Comparison of ENCODE assay signal across 34 mouse cellular contexts in genomic region chr1:110005038-110005437, GRCm38 (mm10). TPM values are rescaled to one million over a fixed set of nuclear protein-coding genes. Genes with fewer than 3 reads are reported as not detected.
"Had no signal": no experiment of that assay in that cellular context is flagged by ENCODE, and none has a peak within 500 bp of the region (broad histone marks: within the 10 kb centered on the region; RNA-seq: fewer than 3 reads in every experiment).

No protein-coding gene starts in this region.

- H3K27ac ChIP-seq: embryonic facial prominence, embryonic 12.5 days; embryonic facial prominence, embryonic 13.5 days; embryonic facial prominence, embryonic 15.5 days; forebrain, embryonic 10.5 days; forebrain, embryonic 12.5 days; forebrain, embryonic 13.5 days; forebrain, embryonic 15.5 days; gastrocnemius, adult 2 months; heart, adult 2 months; heart, embryonic 10.5 days had no signal

- DNase-seq: cerebellum, adult 8-10 months; cerebellum, adult 9-11 months; cerebellum, postnatal 10 days; cerebellum, postnatal 14 days; cerebellum, postnatal 25 days; cerebellum, postnatal 36 days; embryo, embryonic 11 days; forebrain, postnatal 0 days; gastrocnemius, adult 2 months; gastrocnemius, postnatal 10 days; gastrocnemius, postnatal 14 days; gastrocnemius, postnatal 25 days; gastrocnemius, postnatal 36 days; heart, adult 11 months; heart, adult 18-20 months; heart, adult 2 months had no signal

- H3K27me3 ChIP-seq: embryonic facial prominence, embryonic 12.5 days; embryonic facial prominence, embryonic 13.5 days; embryonic facial prominence, embryonic 15.5 days; forebrain, embryonic 12.5 days; forebrain, embryonic 13.5 days; forebrain, embryonic 15.5 days had no signal

- ATAC-seq: forebrain, embryonic 13.5 days; forebrain, embryonic 14.5 days; forebrain, embryonic 15.5 days; forebrain, embryonic 16.5 days; forebrain, postnatal 0 days had no signal

- H3K9me3 ChIP-seq: embryonic facial prominence, embryonic 12.5 days; embryonic facial prominence, embryonic 13.5 days; embryonic facial prominence, embryonic 15.5 days; forebrain, embryonic 10.5 days; forebrain, embryonic 12.5 days; forebrain, embryonic 13.5 days; forebrain, embryonic 15.5 days; heart, embryonic 10.5 days had no signal

- H3K4me1 ChIP-seq: embryonic facial prominence, embryonic 12.5 days; embryonic facial prominence, embryonic 13.5 days; embryonic facial prominence, embryonic 15.5 days; forebrain, embryonic 10.5 days; forebrain, embryonic 12.5 days; forebrain, embryonic 13.5 days; forebrain, embryonic 15.5 days; heart, embryonic 10.5 days had no signal

- H3K9ac ChIP-seq: embryonic facial prominence, embryonic 12.5 days; embryonic facial prominence, embryonic 13.5 days; embryonic facial prominence, embryonic 15.5 days; forebrain, embryonic 12.5 days; forebrain, embryonic 13.5 days; forebrain, embryonic 15.5 days; forebrain, postnatal 0 days had no signal

- H3K4me2 ChIP-seq: embryonic facial prominence, embryonic 12.5 days; embryonic facial prominence, embryonic 13.5 days; embryonic facial prominence, embryonic 15.5 days; forebrain, embryonic 12.5 days; forebrain, embryonic 13.5 days; forebrain, embryonic 15.5 days; heart, embryonic 11.5 days had no signal

- H3K4me3 ChIP-seq: embryonic facial prominence, embryonic 12.5 days; embryonic facial prominence, embryonic 13.5 days; embryonic facial prominence, embryonic 15.5 days; erythroblast, embryonic 14.5 days; forebrain, embryonic 10.5 days; forebrain, embryonic 12.5 days; forebrain, embryonic 13.5 days; forebrain, embryonic 15.5 days; gastrocnemius, adult 2 months; heart, adult 2 months; heart, embryonic 10.5 days had no signal

- H3K36me3 ChIP-seq: embryonic facial prominence, embryonic 12.5 days; embryonic facial prominence, embryonic 13.5 days; embryonic facial prominence, embryonic 15.5 days; forebrain, embryonic 10.5 days; forebrain, embryonic 12.5 days; forebrain, embryonic 15.5 days; heart, embryonic 10.5 days had no signal

RNA-seq across cellular contexts. Expression of gene Cdh7, which starts 22.8 kb away (rescaled TPM):
- total RNA-seq: common myeloid progenitor, adult 5-6 weeks; gastrocnemius, adult 18-20 months; gastrocnemius, adult 2 months; gastrocnemius, adult 8-10 months; gastrocnemius, postnatal 14 days; gastrocnemius, postnatal 25 days; gastrocnemius, postnatal 36 days; granulocyte monocyte progenitor cell, adult 5-6 weeks; heart, adult 18-20 months; heart, adult 2 months; heart, adult 8-10 months had no signal
- polyA plus RNA-seq: erythroblast, embryonic 14.5 days; gonadal fat pad, adult 2 months; heart, adult 2 months had no signal
